Mouse (Mus musculus): ENCODE measurements around the gene D130043K22Rik.
"Not testable (repeated sequence)": the region's sequence is repeated elsewhere in the genome, so short reads cannot be mapped to it uniquely, and the experiment has no call there.

Gene D130043K22Rik

GRCm38 (mm10) chr13:24831353-24832130 is 13.4 kb upstream of the D130043K22Rik start, which contains the start of the genes Acot13 and Tdp2:
TSS of gene Acot13 (minus strand) at chr13:24831540.
TSS of gene Tdp2 (plus strand) at chr13:24831679.
- peak; percentile 81 to 92 for DNase-seq (ENCODE audit: low spot score in 2 of 2)

GRCm38 (mm10) chr13:24832131-24832810 is 12.7 kb upstream of the D130043K22Rik start:
- no peak for DNase-seq (ENCODE audit: low spot score in 2 of 2)

GRCm38 (mm10) chr13:24832811-24833155 is 12.2 kb upstream of the D130043K22Rik start:
- DNase-seq (ENCODE audit: low spot score in 2 of 2) = no peak

- not testable (repeated sequence) for DNase-seq (ENCODE audit: low spot score in 2 of 2)
Measured at GRCm38 (mm10) chr13:24837765-24838164, 7.2 kb upstream of the D130043K22Rik start.

- no peak for DNase-seq (ENCODE audit: low spot score in 2 of 2)
Measured at GRCm38 (mm10) chr13:24839831-24840230, 5.1 kb upstream of the D130043K22Rik start.

- no peak for DNase-seq (ENCODE audit: low spot score in 2 of 2)
Measured at GRCm38 (mm10) chr13:24841702-24842101, 3.2 kb upstream of the D130043K22Rik start.

GRCm38 (mm10) chr13:24849318-24849717 is 4.4 kb downstream of the D130043K22Rik start:
- DNase-seq (ENCODE audit: low spot score in 2 of 2) = no peak

GRCm38 (mm10) chr13:24851989-24852388 is 7.1 kb downstream of the D130043K22Rik start:
- DNase-seq (ENCODE audit: low spot score in 2 of 2) = no peak

GRCm38 (mm10) chr13:24852570-24852969 is 7.6 kb downstream of the D130043K22Rik start:
- DNase-seq (ENCODE audit: low spot score in 2 of 2) = no peak

GRCm38 (mm10) chr13:24859115-24859514 is 14.2 kb downstream of the D130043K22Rik start:
- DNase-seq (ENCODE audit: low spot score in 2 of 2) = no peak

- no peak for DNase-seq (ENCODE audit: low spot score in 2 of 2)
Measured at GRCm38 (mm10) chr13:24861084-24861483, 16.1 kb downstream of the D130043K22Rik start.

GRCm38 (mm10) chr13:24862021-24862420 is 17.1 kb downstream of the D130043K22Rik start:
- DNase-seq (ENCODE audit: low spot score in 2 of 2) = no peak

- DNase-seq (ENCODE audit: low spot score in 2 of 2) = peak in 1 of 2 experiments; percentile 20
Measured at GRCm38 (mm10) chr13:24862520-24862919, 17.6 kb downstream of the D130043K22Rik start.

- DNase-seq (ENCODE audit: low spot score in 2 of 2) = no peak
Measured at GRCm38 (mm10) chr13:24866430-24867402, 21.8 kb downstream of the D130043K22Rik start.

GRCm38 (mm10) chr13:24867789-24868188 is 22.9 kb downstream of the D130043K22Rik start:
- DNase-seq (ENCODE audit: low spot score in 2 of 2) = no peak

GRCm38 (mm10) chr13:24868233-24868632 is 23.3 kb downstream of the D130043K22Rik start:
- no peak for DNase-seq (ENCODE audit: low spot score in 2 of 2)

- no peak for DNase-seq (ENCODE audit: low spot score in 2 of 2)
Measured at GRCm38 (mm10) chr13:24879359-24880040, 34.6 kb downstream of the D130043K22Rik start.

- no peak for DNase-seq (ENCODE audit: low spot score in 2 of 2)
Measured at GRCm38 (mm10) chr13:24880208-24880607, 35.3 kb downstream of the D130043K22Rik start.

GRCm38 (mm10) chr13:24880704-24881103 is 35.8 kb downstream of the D130043K22Rik start:
- no peak for DNase-seq (ENCODE audit: low spot score in 2 of 2)

GRCm38 (mm10) chr13:24882411-24882810 is 37.5 kb downstream of the D130043K22Rik start:
- no peak for DNase-seq (ENCODE audit: low spot score in 2 of 2)

- DNase-seq (ENCODE audit: low spot score in 2 of 2) = no peak
Measured at GRCm38 (mm10) chr13:24889554-24889953, 44.6 kb downstream of the D130043K22Rik start.
